Mouse (Mus musculus) spleen, adult 2 months (tissue): ENCODE data around the gene Prpf3.

Experiments
- CTCF ChIP-seq: fragments of 200-500 bp; IDR thresholded peaks from 2 replicates; pipeline ENCODE4 v1.5.1; 2011; ENCODE audit warnings: mild to moderate bottlenecking, inconsistent platforms; ENCODE audit not compliant: insufficient read depth, insufficient read length, insufficient replicate concordance; ENCODE audit errors: extremely low read depth
- POLR2A ChIP-seq: fragments of 200-500 bp; IDR thresholded peaks from 2 replicates; pipeline ENCODE4 v1.6.1; 2011; ENCODE audit warnings: low read depth, low read length, inconsistent platforms

GRCm38 (mm10) chr3:95851317-95851716 lies 4.4 kb downstream of the Prpf3 start:
- TF ChIP-seq POLR2A = no peak
- TF ChIP-seq CTCF = no peak
